Mouse (Mus musculus) embryo, embryonic 9.5 days (tissue): ENCODE data around the gene Fpgs.
A peak's percentile ranks its signal among the peaks of the same experiment; 100 is the strongest.

Experiments used
- DNase-seq: peaks from one replicate; pipeline ENCODE4 v3.0.0-alpha.2; 2017; ENCODE audit errors: extremely low spot score

Fpgs gene

DNA sequence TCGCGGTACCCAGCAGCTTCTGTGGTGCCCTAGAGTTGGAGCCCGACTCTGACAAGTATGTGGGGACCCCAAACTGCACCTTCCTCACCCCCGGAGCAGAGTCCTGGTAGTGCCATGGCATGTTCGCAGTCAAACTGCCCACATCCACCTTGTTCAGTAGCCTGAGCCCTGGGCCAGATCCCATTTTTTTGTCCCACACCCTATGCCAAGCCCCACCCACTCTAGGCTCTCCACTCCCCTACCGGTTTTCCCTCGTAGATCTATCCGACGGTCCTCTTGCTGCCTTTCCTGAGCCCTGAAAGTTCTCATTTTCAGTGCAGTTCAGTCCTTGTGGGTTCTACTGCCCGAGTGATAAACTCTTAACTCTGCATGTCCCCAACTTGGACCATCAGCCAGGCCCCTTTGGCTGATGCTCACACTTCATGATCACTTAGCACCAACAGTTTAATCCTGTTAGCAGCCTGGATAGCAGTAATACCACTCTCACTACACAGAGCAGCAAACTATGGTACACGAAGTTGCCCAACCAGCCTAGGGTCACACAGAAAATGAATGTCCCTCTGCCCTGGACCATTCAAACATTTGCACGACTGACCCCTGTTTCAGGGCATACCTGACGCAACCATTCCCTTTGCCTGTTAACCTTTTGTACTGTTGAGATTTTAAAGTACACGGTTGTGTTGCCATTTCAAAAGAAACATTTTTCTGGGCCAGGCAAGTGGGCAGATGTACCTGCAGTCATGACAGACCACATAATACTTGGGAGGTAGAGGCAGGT lies 2.8 kb downstream of the Fpgs start:
- DNase-seq, result no peak

DNA sequence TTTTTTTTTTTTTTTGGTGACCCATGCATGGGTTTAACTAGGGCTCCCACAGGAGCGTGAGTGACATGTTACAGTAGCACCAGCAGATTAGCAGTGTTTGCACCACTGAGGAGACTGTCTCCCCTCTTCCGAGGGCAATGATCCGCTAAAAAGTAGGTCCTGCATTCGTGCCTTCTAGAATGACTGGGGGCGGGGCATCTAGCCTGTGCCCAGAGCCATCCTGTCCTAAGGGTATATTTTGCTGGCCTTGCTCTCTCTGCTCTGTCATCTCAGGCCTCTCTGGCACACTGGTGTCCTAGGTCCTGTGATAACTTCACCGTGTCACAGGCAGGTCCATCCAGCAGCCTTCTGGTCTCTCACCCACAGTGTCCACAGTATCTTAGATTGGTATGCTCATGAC lies 4.3 kb downstream of the Fpgs start:
- DNase-seq, result no peak

DNA sequence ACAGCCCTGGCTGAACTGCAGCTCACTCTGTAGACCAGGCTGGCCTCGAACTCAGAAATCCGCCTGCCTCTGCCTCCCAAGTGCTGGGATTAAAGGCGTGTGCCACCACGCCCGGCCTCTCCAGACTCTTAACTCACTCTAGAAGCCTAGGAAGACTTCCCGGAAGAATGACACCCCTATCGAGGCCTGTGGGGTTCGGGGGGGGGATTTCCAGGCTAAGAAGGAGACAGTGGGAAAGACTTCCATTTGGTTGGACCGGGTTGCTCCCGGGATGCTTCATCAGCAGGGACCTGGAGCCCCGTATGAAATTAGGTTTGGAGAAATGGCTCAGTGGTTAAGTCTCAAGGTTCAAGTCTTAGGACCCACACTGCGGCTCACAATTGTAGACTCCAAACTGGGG lies 9.3 kb downstream of the Fpgs start:
- no peak for DNase-seq

DNA sequence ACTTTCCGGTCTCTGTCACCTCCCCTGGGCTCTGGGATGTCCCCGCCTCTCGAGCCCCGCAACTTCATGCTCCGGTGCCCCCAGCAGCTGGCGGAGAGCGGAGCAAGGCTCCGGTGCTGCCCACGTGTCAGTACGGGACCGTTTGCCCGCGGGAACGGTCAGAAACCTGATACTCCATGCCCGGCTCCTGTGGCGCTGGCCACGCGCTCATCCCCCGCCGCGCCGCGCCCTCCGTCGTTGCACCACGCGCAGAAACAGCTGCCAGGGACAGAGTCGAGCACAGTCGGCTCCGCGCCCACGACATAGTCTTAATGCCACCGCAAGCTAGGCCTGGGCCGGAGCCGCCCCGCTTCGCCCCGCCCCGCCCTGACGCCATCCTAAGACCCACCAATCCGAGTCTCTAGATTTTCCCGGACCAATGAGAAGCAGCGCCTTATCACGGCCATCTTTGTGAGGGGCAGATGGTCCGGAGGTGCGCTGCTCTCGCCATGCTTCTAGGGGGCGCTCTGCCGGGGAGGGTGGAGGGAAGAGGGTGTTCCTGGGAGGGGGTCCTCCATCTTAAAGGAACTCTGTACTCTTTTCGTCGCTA lies 10.0 kb downstream of the Fpgs start:
- peak; percentile 98 for DNase-seq

DNA sequence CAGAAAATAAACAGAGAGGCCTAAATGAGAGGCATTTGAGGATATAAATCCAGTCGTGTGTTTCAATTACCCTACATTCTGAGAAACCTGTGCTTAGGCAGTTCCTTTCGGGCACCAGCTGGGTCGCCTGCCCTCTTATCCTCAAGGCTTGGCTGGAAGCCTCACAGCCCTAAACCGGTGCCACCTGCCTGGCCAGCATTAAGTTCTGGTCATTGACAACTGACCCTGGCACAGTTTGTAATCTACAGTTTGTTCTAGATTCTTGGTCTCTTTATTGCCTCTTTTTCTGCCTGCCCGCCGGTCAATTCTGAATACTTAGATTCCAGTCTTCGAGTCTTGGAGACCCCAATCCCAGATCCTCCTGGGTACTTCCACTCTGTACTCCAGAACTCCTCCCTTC lies 10.7 kb downstream of the Fpgs start:
- no peak for DNase-seq

DNA sequence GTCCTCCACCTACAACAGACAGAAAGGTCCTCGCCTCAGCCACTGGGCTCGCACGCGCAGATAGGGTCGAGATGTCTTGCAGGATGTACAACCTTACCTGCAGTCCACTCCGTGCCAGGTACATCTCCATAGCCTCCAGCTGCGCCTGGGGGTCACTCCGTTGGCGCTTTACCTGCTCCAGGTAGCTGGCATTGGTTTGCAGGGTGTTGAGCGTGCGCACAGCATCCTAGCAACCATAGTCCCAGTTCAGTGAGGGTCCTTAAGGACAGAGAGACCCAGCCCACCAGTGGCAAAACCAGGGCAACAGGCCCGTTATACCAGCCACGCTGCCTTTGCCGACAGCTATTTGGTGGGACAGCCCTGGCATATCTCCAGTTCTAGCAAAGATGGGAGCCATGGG lies 11.4 kb downstream of the Fpgs start:
- DNase-seq, result no peak

DNA sequence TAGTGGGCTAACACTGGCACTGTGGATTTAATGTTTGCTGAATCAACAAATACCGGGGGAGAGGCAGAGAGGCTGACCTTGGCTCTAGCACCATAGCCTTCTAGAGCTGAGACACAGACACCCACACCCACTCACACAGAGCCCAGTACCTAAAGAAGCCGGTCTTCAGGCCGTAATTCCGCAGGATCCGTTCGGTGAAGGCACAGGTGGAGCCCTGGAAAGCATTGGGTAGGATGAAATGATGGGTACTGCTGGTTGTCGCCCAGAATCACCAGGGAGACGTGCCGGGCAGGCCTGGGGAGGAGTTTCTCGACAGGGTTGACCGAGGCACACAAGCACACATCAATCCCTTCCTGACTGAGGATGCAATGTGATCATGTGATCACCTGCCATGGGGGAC lies 12.9 kb downstream of the Fpgs start:
- no peak for DNase-seq

DNA sequence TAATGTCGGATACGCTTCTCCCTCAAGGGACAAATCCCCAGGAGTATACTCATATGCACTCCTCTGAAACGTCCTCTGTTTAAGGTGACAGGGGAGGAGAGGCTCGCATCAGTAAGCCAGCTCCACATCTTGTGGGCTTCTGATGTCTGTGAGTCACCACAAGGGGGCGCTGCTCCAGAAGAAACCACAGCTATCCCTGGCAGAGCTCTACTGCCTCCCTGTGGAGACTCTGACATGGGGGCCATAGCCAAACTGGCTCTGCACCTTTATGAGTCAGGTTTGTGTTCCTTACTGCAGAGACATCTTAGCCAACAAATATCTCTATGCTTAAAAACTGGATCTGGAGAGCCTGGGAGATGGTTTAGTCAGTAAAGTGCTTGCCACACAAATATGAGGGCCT lies 14.5 kb downstream of the Fpgs start:
- peak; percentile 82 for DNase-seq

DNA sequence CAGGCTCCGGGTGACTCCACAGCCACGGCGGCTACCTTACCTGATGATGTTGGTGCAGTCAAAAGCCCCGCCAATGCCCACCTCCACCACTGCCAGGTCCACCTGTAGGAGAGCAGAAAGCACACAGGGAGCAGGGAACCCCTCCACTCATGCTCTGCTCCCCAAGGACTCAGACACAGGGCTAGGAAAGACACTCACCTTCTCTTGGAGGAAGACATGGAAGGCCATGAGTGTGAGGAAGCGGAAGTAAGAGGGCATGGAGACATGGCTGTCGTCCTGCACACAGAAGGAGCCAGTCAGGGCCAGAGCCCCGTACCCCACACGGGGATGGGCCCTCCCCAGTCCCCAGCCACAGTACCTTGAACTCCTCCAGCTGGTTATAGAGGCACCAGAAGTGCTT lies 16.4 kb downstream of the Fpgs start:
- no peak for DNase-seq

DNA sequence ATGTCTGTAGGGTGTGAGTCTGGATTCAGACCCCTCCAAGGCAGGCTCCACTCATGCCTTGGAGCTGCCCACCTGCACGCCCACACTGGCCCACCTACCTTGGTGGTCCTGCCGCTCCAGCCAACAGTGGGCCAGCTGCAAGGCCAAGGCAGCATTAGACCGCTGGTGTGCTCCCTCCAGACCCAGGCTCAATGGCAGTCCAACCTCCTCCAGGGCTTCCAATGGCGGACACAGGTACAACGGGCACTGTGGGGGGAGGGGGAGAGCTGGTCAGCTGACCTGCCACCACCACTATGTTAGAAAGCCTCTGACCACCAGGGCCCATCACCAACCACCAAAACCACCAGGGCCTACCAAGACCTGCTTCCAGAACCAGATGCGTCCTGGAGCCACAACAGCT lies 17.3 kb downstream of the Fpgs start:
- no peak for DNase-seq

DNA sequence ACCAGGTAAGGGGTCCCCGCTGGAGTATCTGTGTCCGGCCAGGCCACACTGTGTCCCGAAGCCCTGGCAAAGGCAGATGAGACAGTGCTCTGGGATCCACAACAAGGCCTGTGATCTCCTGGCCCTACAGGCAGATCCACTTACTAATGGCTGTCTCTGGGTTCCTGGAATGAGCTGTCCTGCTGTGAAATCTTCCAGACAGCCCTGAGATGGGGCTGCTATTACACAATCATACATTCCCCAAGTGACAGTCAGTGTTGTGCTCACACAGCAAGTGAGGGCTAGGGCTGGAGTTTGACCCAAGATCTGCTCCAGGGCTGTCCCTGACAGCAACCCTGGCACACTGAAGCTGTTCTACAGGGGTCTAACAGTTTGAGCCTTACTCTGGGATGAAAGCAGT lies 18.1 kb downstream of the Fpgs start:
- DNase-seq, result no peak

DNA sequence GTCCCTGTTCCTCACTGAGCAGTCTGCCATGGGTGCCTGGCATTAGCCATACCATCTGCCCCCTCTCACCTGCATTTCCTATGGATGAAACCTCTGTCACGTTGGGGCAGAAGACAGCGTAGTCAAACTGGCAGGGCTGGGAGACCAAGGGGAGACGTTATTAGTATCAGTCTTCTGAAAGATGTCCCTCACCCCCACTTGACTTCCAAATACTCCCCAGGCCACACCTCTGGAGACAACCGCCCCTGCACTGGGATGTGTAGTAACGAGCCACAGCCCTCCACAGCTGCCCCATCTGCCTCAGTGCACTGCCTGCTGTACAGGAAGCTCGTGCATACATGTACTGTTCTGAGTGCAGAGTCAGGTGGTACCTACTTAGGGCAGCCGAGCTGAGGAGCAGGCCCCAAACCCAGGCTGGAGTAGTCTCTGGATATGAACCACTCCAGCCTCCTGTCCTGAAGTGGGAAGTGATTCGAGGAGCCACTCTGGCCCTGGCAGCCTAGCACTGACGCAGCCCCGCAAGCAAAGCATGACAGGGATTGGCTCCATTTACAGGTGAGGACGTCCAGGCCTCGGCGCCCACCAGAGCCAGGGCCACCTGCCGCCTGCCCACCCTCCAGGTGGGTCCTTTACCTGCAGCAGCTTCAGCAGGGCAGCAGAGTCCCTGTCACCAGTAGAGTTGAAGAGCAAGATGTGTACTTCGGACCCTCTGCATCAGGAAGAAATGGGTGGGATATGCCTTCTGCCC lies 19.1 kb downstream of the Fpgs start:
- DNase-seq, result no peak

DNA sequence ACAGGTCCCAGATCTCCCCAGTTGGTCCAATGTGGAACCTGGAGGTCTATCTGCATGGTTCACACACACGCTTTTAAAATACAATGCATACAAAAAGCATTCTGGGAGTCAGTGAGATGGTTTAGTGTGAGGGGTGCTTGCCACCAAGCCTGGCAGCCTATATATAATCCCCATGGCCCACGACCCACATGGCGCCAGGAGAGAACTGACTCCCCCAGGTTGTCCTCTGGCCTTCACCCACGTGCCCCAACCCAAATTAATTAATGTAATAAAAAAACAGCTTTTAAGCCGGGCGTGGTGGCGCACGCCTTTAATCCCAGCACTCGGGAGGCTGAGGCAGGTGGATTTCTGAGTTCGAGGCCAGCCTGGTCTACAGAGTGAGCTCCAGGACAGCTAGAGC lies 20.2 kb downstream of the Fpgs start:
- no peak for DNase-seq

DNA sequence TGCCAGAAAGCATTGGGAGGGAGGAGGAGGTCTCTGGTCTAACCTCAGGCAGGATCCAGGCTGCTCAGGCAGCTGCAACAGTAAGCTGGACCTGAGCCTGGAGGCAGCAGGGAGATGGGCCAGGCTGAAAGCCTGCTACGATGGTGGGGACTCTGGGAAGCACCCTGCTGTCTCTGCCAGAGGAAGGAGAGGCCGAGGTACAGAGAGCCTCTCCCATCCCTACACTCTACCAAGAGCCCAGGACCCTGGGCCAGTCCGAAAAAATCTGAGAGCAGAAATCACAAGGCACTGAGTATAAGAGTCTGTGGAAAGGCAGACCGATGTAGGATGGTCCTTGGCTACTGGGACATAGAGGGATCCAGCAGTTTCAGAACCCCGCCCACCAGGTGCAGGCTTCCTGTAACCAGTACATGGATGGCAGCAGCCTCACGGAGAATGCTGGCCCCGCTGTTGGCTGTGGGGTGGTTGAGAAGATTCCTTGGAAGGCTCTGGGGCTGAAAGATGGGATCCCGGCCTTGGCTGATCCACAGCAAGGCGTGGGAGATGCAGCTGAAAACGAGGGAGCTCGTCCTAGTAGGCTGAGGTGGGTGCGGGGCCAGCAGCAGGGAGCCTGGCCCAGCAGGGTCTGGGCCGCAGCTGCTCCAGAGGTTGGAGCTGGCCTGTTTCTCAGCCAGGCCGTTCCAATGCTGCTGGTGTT lies 21.1 kb downstream of the Fpgs start:
- DNase-seq, result no peak

DNA sequence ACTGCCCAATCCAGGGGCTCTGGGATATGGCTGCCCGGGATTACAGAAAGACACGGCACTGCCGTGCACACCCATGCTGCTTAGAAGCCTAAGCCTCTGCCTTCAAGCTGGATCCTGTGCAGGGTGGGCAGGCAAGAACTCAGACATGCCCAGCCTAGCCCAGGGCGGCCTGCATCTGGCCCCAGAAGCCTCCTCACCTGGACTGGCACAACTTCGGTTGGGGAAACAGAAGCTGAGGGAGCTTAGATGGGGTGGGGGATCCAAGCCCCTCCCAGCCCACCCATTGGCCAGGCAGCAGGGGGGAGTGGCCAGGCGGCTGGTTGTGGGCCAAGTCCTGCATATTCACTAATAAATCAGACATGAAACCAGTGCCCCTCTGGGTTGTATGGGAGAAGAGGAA lies 22.2 kb downstream of the Fpgs start:
- DNase-seq, result no peak

DNA sequence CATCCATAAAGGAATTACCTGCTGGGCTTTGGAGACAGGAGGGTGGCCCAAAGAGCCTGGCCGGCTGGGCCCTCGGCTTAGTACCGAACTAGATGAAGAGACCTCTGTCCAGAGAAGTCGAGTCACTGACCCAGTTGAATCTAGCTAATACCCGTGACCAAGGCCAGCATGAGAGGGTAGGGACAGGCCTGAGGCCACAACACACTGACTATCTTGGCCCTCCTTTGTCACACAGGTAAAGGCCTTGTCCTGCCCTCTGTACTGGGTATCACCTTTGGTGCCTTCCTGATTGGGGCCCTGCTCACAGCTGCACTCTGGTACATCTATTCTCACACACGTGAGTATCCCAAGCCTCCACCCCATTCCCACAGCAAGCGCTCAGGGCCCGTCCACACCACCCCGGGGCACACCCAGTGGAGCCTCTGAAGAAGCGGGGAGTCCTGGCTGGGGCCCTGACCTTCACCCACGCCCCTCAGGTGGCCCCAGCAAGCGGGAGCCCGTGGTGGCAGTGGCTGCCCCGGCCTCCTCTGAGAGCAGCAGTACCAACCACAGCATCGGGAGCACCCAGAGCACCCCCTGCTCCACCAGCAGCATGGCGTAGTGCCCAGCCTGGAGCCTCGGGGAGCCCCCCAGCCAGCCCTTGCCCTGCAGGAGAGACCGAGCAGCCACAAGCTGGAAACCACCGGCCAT lies 22.8 kb downstream of the Fpgs start:
- DNase-seq, result no peak

DNA sequence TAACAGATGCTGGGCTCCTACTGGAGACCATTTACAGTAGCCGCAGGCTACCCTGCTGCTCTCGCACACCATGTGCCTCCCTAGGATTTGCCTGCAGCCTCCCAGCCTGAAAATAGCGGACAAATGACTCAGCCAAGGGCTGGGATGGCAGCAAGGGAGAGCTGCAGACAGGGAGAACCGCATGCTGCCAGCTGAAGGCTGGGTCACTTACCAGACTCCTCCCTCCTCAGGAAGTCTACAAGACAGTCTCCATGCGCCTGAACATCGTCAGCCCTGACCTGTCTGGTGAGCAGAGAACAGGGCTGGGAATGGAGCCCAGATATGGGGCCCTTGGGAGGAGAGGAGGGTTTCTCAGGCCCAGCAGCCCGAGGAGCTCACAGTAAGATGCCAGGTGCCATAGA lies 23.9 kb downstream of the Fpgs start:
- DNase-seq, result no peak

DNA sequence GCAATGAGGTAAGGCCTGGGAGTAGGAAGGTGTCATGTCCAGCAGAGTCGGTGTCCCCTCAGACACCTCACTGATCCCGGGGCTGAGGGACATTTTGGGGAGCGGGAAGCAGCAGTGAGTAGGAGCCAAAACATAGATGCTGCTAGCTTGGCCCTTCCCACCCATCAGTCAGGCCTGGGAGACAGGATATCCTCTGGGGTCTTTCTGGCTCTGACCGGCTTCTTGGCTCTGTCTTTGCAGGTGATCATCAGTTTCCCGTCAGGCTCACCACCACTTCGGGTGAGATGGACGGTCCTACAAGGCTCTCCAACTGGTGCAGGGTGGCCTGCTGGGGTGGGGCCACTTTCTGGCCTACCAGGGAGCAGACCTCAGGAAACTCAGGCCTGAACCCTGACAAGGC lies 26.3 kb downstream of the Fpgs start:
- DNase-seq, result no peak

DNA sequence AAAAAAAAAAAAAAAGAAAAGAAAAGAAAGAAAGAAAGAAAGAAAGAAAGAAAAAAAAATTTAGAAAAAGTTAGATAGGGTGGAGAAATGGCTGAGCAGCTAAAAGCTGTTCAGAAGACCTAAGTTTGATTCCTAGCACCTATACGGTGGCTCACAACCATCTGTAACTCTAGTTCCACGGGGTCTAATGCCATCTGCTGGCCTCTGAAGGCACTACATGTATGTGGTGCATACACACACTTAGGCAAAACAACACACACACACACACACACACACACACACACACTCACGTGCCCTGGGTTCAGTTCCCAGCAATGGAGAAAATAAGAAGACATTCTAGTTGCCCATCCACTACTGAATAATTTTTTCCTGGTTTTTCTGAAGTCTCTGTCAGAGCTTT lies 27.1 kb downstream of the Fpgs start:
- no peak for DNase-seq

DNA sequence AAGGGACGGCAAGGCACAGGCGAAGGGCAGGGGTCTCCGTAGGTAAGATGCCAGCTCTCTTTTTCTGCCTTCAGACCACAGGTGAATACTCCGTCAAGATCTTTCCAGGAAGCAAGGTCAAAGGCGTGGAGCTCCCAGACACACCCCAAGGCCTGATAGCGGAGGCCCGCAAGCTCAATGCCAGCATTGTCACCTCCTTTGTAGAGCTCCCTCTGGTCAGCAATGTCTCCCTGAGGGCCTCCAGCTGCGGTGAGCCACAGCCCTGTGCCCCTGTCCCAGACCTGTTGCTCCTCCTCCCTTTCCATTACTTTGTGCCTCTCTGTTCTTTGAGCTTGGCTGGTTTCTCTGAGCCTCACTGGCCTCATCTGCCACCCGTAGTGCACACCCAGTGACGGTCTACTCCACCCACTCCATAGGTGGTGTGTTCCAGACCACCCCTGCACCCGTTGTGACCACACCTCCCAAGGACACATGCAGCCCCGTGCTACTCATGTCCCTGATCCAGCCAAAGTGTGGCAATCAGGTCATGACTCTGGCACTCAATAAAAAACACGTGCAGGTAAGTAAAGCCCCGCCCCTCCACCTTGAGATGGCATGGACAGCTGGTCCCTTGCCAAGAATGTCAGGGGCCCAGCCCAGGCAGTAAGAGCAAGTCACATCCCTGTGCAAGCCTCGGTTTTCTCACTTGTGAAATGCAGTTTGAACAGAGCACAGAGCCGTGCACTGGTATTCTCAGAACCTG lies 30.6 kb downstream of the Fpgs start:
- no peak for DNase-seq

DNA sequence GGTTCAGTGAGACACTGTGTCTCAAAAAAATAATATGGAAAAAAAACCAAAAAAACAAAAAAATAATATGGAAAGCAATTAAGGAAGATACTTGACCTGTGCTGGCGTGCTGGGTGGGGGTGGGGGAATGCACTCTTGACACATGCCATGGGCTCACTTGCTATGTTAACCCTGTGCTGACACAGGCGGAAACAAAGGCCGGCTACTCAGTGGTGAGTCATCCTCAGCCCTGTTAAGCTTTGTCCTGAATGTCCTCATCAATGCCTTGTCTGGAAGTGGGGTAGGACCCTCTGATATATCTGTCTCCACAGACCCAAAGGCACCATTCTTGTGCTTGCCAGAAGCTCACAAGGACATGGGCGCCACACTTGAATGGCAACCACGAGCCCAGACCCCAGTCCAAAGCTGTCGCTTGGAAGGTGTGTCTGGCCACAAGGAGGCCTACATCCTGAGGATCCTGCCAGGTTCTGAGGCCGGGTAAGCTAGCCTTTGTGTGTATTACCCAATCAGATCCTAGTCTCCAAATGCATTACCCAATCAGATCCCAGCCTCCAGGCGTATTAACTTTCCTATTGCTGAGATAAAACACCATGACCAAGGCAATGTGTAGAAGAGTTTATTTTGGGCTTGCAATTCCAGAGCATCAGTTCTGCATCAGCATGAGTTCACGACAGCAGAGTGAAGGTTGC lies 31.9 kb downstream of the Fpgs start:
- DNase-seq, result no peak
